Mouse (Mus musculus): Measurements from ENCODE around the gene Fam171a1.
"Not testable (repeated sequence)": the region's sequence is repeated elsewhere in the genome, so short reads cannot be mapped to it uniquely, and the experiment has no call there.

Gene Fam171a1

DNA sequence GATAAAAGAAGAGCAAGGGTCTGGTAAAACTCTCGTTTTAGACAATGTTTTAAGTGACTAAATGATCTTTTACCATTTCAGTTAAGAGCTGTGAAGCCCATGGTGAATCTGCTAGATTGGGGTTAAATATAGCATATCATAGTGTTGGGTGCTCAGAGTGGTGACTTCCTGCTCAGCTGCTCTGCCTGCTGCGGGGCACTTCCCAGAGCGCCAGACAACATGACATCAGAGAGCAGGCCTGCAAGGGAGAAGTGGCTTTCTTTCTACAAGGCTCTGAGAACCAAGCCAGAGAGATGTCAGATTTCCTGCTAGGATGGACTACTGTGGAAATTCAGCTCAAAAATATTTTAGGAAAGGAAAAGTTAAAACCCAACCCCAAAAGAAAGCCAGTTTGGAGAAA, 57.8 kb downstream of the Fam171a1 start:
- DNase-seq (ENCODE audit: low spot score in 2 of 2) = no peak

DNA sequence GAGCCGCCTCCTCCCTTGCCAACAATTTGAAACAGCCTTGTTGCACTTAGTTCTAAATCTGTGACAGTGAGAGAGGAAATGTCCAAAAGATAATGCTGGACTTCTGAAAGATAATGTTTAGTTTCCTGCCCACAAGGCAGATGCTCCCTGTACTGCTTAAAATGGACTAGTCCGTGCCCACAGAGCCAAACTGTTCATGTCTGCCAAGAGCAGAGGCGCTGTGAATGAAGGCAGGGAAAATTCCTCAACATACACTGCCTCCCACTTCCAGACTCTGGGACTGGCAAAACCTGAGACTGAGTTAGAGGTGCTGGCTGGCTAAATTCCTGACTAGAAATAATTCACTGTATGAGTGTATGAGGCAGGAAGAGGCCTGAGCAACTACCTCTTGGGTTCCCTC, 58.6 kb downstream of the Fam171a1 start:
- peak; percentile 80 to 85 for DNase-seq (ENCODE audit: low spot score in 2 of 2)

DNA sequence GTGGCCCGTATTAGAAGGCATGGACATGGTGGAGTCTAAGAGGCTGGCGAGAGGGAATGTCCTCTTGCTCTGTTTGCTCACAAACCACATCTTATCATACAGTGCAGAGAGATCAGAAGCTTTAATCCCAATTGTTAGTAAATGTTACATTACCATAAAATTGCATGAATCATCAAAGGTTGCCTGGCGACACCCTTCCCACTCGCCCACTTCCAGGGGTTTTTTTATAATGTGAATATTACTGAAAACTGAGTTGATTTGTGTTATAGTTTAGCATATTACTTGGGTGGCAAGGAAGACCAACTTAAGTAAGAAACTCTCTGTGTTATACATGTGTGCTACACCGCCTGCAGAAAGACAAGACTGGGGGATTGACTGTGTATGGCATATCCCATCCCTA, 60.9 kb downstream of the Fam171a1 start:
- DNase-seq (ENCODE audit: low spot score in 2 of 2) = no peak

DNA sequence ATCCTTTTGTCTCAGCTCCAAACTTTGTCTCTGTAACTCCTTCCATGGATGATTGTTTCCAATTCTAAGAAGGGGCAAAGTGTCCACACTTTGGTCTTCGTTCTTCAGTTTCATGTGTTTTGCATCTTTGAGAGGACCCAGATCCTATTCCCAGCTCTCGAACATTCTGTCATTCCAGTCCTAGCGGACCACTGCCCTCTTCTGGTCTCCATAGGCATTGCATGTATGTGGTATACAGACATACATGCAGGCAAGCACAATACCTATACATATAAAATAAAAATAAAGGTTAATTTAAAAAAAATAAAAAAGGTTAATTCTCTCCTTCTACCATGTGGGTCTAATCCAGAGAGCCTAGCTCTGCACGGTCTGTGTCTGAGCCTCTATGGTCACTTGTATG, 62.0 kb downstream of the Fam171a1 start:
- DNase-seq (ENCODE audit: low spot score in 2 of 2) = not testable (repeated sequence)

DNA sequence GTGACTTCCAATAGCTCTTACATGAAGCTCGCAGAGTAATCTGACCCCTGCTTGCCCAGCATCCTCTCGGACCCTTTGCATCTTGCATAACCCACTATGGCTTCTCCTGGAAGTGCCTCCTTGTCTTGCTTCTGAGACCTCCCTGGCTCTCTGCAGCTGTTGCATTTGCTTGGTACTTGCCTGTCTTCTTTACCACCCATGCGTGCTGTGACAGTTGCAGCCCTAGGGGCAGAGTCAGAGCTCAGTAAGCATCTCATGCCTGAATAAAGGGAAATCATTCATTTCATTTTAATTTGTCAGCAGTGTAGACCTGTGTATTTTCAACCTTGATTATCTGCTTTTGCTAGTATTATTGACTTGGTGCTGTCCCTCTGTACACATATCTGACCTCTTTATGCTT, 62.7 kb downstream of the Fam171a1 start:
- DNase-seq (ENCODE audit: low spot score in 2 of 2) = no peak

DNA sequence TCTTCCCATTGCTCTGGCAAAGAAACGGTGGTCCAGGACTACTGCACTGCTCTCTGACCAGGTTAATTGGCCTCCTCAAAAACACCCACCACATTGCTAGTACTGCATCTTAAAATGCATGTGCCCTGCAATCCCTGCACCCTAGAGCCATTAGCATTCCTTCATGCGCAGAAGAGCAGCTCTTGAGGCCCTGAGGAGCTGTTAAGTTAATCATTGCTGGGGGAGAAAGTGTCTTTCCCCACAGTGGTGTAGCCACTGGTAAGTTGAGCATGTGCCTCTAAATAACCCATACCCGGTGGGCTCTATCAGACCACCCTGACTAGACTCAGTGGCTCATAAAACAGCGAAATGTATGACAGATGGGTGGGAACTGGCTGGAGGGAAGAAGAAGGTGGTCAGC, 66.5 kb downstream of the Fam171a1 start:
- DNase-seq (ENCODE audit: low spot score in 2 of 2) = no peak

DNA sequence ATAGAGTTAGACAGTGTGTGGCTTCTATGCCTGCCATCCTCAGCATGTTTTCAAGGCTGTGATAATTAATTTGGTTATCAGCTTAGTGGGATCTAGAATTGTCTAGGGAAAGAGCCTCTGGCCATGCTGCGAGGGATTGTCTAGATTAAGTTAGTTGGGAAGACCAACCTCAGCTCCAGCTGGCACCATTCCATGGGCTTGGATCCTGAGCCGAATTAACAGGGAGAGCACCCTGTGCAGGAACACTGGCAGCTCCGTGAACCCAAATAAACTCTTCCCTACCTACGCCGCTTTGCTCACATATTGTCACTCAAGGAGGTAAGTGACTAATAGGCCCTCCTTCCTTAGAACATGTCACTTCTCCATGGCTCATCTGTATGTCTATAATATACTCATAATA, 69.6 kb downstream of the Fam171a1 start:
- no peak for DNase-seq (ENCODE audit: low spot score in 2 of 2)

DNA sequence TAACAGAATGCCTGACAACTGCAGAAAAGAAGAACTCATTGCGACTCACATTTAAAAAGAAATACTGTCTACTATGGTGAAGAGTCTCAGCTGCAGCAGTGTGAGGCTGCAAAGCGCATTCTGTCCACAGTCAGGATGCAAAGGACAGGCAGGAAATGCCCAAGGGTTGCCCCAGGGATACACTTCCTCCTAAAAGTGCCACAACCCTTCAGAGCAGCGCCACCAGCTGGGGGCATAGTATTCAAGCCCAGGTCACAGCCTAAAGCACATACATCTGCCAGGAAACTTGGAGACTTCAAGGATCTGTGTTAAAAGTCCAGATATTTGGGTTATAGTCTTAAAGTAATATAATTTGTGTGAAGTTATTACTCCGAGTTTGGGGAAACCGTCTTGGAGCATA, 71.3 kb downstream of the Fam171a1 start:
- DNase-seq (ENCODE audit: low spot score in 2 of 2) = no peak

DNA sequence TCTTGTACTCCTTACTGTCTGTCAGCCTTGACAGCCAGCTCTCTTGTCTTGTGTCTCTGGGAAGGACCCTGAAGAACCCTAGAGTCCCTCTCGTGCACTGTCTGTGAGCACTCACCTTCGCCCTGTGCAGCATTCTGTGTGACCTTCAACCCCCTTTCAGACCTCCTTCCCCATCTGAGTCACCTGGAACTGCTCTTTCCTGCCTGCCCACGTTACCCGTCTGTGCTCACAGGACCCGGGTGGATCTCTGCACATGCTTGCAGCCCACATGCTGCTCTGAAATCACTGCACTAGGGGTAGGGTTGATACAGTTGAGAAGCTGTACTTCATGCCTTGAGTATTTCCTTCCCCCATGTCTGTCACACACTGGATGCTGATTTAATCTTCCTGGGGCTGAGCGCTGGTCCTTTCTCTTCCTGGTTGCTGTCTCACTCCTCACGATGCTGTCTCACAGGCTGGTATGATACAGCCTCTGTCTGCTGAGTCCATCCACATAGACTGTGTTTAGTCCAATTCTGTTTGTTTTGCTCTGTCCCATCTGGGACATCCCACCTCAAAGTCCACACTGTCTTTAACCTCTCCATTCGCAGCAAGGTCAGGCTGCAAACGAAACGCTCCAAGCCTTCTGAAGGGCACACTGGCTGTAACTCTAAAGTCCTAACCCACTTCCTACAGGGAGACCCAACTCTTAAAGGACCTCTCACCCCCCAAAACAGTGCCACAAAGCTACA, 74.9 kb downstream of the Fam171a1 start:
- DNase-seq (ENCODE audit: low spot score in 2 of 2) = no peak

DNA sequence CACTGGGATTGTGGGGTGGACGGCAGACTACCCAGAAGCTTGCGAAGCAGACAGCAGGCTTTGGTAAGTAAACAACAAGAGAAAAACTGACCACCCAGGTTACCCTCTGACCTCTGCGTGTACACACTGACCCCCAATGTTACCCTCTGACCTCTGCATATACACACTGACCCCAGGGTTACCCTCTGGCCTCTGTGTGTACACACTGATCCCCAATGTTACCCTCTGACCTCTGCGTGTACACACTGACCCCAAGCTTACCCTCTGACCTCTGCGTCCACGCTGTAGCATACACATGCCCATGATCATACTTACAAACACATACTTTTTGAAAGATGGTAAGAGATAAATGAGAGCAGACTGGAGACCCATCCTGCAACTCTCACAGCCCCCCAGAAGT, 77.1 kb downstream of the Fam171a1 start:
- no peak for DNase-seq (ENCODE audit: low spot score in 2 of 2)

DNA sequence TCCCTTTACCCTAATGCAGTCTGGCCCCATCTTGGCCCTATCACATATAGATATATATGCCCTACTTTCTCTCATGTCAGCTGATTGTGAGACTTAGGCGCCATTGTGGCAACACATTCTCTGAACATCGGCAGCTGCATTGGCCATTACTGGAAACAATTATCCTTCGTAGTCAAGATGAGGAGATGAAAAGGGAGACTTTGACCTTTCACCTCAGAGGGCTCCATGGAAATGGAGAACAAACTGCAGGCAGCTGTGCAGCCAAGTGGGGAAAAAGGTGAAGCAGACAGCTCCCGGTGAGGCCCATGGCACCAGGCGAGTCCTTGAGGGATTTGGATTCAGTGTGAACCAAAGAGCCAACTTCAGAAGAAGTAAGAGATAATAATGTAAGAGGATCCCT, 81.5 kb downstream of the Fam171a1 start:
- DNase-seq (ENCODE audit: low spot score in 2 of 2) = no peak

DNA sequence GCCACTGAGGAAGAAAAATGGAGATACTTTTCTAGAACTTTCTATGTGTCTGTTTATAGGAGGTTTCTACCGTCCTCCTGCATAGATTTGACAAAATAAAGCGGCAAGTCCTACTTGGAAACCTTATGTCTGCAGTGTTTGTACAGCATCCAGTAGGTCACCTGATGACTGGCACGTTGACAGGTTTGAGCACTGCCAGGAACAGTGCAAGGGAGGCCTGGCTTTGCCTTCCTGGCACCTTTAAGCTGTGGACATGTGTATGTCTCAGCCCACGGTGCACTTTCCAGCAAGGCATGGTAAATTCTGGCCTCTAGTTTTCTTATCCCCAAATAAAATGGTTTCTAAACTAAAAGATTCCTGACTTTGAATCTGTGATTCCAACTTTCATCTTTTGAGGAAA, 86.4 kb downstream of the Fam171a1 start:
- no peak for DNase-seq (ENCODE audit: low spot score in 2 of 2)

DNA sequence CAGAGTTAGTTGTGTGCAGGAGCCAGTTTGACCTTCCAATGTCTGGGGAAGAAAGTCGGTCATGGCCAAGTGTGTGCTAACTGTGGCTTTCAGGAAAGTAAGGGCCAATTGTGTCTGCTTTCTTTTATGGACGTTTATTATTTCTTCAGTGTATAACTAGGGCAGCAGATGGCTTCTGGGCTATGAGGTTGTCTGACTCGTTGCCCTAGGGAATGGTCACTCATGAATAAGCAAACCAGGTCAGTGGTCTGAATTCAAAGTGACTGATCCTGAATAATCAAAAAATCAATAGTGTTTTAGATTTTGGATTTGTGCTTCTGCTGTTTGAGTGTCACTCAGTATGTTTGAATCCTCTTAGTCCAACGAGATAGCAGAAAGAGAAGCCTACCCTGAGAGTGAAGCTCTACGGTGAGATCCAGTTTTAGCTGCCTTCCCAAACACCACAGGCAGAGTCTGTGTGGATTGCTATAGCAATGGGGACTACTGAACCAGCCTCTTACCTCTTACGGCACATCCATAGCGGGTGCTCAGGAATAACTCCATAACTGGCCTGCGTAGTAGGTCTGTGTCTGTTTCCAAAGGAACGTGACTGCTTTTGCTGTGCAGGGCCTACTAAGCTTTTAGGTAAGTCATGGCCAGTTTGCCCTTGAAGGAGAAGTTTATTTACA, 93.1 kb downstream of the Fam171a1 start:
- DNase-seq (ENCODE audit: low spot score in 2 of 2) = no peak

DNA sequence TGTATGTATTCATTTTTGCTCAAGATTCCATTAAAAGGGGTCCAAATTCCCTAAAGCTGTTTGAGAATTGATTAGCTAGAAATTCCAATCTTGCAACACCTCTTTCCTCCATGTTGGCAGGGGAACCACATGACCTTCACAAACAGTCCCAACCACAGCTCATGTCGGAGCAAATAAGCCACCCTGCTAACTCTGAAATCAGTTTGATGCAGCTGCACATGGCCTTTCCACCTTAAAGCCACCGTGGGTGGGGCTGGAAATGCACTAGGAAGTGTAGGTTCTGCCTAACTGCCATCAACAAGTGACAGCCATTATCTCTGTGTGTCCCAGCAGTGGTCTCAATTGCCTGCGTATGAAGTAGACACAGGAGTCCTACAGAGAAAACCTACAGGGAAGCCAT, 101.5 kb downstream of the Fam171a1 start:
- no peak for DNase-seq (ENCODE audit: low spot score in 2 of 2)

DNA sequence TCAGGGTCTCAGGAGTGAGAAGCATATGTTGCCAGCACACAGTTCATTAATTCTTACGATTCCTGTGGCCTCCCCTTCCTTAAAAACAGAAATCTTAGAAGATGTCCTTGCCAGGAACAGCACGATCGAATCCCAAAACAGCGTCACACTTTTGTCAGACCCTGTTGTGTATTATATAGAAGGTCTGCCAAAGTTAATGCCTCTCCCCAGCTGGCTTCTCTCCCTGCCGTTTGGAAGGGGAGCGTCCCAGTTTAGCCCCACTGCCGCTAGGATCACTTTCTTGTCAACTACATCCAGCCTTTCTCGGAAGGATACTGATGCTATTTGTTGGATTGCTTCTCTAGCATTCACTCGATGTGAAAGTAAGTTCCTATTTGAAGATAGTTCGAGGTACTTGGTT, 102.6 kb downstream of the Fam171a1 start:
- no peak for DNase-seq (ENCODE audit: low spot score in 2 of 2)

DNA sequence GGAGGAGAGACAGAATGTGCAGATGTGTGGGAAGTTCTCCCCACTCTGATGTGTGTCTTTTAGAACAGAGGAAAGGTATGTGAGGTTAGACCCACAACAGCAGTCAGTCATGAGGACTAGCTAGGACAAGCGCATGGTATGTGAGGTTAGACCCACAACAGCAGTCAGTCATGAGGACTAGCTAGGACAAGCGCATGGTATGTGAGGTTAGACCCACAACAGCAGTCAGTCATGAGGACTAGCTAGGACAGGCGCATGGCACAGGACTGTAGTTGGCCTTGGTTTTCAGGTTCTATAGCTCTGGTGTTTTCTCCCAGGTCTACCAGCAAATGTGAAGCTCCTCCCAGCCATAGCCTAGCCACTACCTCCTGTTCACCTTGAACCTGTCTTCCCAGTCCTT, 103.6 kb downstream of the Fam171a1 start:
- DNase-seq (ENCODE audit: low spot score in 2 of 2) = not testable (repeated sequence)

DNA sequence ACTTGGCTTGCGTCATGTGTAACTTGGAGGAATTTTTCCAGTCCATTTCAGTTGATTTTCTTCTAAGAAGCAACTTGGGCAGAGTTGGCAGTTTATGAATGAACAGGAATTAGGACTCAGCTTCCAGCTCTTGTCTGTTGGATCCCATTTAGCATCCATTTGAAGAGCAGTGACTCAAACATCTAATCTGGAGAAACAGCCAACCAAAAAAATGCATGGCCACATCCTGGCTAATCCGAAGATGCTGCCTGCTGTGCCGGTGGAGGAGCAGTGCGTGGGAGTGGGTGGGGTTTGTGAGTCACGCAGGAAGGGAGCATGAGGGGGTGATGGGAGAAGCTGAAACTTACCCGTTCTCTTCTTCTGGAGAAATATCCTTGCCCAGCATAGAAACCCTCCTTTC, 104.2 kb downstream of the Fam171a1 start:
- peak; percentile 83 to 92 for DNase-seq (ENCODE audit: low spot score in 2 of 2)

DNA sequence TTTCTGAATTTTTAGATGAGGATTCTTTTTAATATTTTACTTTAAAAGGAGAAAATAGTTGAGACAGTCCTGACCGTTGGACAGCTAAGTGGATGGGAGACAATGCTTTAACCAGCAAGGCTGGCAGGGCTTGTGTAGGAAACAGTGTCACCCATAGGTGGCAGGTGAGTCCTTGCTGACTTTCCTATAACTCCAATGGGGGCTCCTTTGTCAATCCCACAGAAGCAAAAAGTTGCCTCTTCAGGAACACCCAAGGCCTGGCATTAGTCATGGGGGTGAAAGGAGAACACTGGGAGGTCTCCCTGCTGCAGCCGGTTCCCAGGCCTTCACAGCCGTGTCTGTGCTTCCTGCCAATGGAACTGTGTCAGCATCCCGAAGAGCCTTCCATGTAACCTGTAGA, 114.5 kb downstream of the Fam171a1 start:
- no peak for DNase-seq (ENCODE audit: low spot score in 2 of 2)

DNA sequence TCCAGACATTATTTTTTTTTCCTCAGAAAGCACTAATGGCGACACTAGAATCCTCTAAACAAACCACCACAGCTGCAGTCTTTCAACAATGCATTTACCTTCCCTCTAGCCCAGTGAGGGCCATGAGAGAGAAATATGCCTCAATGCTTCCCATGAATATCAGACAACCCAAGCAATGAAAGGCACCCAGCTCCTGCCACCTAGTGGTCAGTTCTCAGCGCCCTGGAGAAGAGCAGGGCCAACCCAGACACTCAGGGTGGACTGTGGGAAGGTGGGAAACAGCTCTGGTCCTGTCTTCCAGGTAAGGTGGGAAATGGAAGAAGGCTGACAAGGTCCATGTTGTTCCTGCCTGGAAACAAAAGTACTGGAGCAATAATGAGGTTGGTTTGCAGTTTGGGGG, 115.0 kb downstream of the Fam171a1 start:
- DNase-seq (ENCODE audit: low spot score in 2 of 2) = peak; percentile 77 to 78

DNA sequence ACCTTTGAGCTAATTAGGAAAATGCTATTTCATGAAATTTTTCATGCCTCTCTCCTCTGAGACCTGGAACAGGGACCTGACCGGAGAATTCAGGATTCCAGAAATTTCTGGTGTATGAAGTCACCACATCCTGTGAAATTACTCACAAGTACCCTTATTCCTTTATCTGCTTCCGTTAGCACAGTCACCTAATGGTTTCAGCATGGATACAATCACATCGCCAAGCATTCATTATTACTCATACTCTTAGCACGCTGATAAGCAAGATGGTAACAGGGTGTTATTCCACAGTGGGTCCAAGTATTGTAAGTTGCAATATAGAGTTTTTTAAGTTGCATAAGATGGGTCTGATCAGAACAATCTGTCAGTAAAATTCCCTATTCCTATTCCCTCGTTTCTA, 125.2 kb downstream of the Fam171a1 start:
- no peak for DNase-seq (ENCODE audit: low spot score in 2 of 2)

DNA sequence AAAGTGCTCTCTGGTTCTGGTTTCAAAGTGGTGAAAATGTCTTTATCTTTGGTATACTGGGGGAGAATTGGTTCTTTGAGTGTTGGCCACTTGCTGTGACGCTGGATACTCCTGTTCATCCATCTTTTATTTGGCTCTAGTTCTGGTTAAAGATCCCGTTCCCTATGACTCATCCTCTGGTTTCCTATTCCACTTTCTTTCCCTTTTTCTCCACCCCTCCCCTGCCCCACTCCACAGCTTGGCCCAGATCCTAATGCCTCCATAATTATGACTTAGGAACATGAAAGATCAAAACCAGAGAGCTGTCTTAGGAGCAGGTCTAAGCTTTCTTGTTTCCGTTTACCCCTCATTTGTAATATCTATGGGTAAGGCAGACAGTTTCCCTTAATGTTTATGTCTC, 130.2 kb downstream of the Fam171a1 start:
- no peak for DNase-seq (ENCODE audit: low spot score in 2 of 2)

DNA sequence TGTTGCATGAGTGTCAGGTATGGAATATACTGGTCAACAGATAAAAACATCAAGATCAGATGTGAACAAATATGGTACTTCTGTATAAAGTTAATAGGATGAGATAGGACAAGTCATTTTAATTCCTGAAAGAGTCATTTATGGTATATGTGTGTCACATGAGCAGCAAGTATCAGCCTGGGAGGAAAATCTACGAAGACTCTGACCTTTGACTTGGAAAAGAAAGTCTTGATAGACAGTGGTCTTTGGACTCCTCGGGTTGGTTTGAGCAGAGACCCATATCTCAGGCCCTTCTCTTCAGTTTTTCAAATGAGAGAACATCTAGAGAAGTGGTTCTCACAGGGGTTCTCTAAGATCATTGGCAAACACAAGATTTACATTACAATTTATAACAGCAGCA, 137.3 kb downstream of the Fam171a1 start:
- DNase-seq (ENCODE audit: low spot score in 2 of 2) = no peak

DNA sequence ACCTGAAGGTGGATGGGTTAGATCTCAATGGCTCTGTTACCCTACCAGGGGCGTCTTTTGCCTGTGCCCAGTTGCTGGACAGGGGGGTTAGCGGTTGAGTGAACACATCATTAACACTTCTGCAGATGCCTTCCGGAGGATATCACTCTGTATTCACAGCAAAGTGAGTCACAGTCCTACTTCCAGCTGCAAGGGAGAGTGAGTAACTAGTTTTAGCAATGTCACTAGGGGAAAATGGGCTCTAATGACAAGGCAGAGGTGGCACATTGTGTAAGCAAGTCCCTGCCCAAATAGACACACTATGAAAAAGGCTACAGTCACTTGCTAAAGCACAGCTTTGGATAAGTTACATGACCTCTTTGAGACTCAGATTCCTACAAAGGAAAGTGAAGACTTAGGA, 152.4 kb downstream of the Fam171a1 start:
- DNase-seq (ENCODE audit: low spot score in 2 of 2) = no peak

DNA sequence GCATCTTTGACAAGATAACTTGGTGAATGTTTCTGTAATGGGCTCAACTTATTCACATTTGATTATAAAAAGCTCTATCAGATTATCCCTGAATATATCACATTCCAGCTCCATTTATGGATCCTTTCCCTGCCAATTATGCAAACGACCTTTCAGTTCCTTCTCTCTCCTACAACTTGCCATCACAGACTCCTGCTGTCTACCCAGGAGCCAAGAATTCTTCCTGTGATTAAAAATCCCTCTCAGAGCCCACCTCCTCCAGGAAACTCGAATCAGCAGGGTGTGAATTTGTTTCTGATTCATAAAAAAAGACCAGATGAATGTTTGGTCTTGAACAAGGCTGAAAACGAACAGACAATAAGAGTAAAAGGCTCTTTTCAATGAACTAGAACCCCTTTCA, 153.9 kb downstream of the Fam171a1 start:
- no peak for DNase-seq (ENCODE audit: low spot score in 2 of 2)

Data from right cerebral cortex, adult 2 months (tissue).